Mouse (Mus musculus): ENCODE data around the gene Rnf182.

The Rnf182 gene

DNA sequence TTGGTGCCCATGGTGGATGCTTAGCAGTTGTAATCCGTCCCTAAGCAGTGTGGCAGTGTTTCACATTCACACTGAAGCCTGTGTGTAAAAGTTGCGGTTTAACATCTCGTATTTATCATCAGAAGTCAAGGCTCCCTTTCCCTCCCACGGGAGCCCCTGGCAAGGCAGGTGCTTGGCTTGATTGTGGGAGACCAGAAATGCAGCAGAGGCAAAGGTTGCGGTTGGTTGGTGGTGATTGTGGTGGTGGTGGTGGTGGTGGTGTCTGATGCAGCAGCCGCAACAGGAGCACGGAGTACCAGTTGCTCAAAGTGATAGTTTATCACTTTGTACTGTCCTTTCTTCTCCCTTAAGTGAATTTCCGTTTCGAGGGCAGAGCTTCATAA is 325 bp upstream of the Rnf182 start:
- no peak for DNase-seq

DNA sequence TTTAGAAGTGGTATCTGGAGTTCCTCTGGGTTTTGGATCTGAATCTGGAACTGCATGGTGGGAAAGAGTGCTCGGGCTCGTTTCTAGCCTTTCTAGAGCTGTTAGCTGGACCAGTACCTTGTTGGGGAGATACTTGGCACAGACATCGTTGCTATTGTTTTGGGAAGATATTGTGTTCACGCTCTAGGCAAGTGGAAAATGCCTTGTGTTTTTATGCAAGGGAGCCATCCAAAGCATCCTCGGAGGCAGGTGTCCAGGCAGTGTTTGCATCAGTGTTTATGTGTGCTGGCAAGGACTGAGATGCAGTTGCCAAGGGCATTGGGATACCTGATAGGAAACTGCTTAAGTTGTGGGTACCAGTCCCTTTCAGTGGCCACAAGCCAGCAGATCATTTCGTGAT is 1.0 kb downstream of the Rnf182 start:
- no peak for DNase-seq

DNA sequence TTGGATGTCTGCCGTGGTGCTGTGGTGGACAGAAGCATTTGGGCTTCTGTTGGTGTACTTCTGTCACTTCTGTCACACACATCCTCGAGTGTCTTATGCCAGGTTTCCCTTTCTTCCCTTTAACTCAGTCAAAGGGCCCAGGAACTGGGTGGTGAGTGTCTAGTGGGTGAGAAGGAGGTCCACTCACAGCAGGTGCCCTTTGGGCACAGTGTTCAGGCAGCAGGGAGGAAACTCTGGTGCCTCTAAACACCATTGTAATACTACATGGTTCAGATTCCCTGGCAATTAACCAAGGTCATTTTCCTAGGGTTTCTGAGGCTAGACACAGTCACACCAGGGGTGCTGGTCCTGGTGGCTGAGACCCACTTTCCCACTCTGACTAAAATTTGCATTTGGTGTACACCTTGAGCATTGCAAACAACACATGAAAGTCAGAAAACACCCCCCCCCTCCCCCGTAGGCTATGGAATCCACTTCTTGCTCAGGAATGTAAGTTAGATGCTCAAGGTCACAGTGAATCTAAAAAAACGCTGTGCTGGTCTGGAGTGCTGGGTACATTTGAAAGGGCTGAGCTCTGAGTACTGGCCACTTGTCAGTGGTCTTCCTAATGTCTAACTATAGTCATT is 4.2 kb downstream of the Rnf182 start:
- no peak for DNase-seq

DNA sequence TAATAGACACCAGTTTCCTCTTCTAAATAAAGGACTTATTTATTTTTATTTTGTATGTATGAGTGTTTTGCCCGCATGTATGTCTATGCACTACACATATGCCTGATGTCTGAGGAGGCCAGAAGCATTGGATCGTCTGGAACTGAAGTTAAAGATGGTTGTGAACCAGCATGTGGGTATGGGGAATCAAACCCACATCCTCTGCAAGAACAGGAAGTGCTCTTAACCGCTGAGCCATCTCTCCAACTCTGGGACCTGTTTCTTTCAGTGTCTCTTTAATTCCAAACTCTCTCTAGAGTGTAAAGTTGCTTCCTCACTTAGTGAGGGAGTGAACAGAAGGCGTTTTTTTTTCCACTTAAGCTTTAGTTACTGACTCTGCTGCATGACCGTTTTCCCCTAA is 12.4 kb downstream of the Rnf182 start:
- DNase-seq = no peak

DNA sequence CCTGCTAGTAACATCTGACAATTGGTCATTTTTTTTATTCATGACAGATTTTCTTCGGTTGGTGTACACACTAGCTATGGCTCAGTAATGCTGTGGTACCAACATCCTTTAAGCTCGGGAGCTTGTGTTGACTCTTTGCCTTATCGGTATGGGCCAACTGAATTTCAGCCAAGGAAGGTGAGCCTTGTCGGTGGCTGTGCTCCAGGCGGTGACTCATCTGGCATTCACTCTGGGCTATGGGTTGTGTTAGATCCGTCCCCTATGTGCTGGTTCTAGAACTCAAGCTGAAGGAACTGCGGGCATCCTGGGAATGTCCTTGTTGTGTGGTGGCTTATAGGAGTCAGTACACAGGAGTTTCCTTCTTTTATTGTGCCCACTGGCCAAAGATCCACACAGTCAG is 14.3 kb downstream of the Rnf182 start:
- DNase-seq = no peak

DNA sequence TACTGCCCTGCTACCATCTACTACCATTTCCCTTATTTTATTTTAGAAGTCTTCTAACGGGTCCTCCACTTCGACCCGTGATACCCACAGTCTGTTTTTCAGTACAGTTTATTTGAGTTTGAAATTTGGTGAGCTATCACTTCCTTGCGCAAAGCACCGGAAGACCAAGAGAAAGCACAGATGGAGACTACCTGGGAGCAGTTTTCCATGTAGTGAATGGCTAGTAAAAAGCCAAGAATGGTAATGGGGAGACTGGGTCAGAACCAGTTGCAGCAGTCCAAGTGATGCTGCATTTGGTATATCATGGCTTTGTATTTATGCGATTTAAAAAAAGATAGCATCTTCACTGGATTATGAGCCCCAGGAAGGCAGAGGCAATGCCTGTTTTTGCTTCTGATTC is 15.8 kb downstream of the Rnf182 start:
- DNase-seq = no peak

DNA sequence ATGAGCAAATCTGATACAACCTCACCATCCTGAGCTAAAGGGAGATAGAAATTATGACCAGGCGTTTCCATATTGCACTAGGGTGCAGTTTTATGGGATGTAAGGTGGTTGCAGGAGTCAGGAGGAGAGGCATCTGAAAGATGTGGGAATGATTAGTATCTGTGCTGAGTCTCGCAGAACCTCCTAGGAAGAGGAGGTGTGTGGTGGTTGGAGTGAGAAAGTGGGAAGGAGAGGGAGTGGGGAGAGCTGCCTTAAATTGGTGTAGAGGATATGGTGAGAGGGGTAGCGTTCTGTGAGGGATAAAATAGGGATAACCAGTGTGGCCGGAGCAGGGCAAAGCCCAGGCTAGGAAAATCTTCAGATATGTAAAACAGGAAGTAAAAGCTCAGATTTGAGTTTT is 17.5 kb downstream of the Rnf182 start:
- no peak for DNase-seq

DNA sequence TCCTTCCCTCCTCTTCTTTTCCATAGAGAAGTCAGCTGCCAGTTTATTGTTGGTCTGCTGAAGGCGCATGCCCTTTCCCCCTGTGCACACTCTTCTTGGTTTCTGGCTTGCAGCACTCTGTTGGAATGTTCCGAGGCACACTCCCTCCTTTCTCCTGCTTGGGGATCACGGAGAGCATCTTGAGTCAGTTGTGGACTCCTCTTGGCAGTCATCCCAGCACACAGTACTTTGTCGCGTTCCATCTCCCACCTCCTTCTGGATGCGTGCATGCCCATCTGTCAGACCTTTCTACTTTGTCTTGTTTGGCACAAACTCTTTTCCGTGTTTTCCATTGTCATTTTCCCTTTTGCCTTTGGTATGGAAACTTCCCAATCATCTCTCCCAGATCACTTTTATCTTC is 22.2 kb downstream of the Rnf182 start:
- DNase-seq = no peak

DNA sequence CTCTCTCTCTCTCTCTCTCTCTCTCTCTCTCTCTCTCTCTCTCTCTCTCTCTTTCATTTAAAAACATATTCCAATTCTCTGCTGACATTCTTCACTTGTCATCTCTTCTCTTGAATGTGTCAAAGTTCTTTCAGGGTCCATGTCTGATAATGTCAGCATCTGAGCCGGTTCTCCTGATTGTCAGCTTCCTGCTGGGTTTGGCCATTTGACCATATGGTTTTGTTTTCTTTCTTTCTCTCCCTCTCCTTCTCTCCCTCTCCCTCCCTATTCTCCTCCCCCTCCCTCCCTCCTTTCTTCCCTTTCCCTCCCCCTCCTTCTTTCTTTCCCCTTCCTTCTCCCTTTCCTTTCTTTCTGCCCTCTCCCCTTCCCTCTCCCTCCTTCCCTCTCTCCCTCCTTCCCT is 29.5 kb downstream of the Rnf182 start:
- DNase-seq = no peak

DNA sequence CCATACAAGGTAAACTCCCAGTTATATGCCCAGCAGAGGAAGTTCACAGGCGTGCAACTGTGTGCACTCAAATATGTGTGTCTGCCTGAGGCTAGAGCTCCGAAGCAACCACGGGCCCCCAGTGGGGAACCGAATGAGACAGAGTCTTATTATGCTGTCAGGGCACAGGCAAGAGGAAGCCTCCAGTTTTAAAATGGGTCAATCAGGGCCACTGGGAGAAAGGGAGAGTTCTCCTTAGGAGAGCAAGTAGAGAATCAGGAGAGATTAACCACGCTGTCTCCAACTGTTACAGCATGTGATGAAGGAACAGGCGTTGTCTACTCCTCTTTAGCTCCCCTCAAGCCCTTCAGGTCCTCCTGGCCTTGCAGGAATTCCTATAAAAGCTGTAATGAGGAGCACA is 33.0 kb downstream of the Rnf182 start:
- DNase-seq = no peak

DNA sequence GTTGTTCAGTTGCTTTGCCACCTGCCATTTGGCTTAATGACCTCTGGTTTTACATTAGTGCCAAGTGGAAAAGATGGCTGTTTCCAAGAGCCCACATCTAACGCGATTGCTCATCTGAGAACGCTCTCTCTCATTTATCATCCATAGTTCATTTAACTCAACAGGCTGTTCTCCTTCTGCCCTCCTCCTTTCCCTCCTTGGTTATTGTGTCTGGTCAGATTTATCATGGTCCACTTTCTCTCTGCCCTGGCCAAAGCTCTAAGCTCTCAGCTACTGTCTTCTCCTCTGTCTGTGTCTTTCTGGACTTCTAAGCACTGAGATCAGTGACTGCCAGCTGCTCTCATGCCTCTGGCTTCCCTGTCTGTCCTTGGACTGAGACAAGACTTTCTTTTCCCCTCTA is 35.8 kb downstream of the Rnf182 start:
- no peak for DNase-seq

DNA sequence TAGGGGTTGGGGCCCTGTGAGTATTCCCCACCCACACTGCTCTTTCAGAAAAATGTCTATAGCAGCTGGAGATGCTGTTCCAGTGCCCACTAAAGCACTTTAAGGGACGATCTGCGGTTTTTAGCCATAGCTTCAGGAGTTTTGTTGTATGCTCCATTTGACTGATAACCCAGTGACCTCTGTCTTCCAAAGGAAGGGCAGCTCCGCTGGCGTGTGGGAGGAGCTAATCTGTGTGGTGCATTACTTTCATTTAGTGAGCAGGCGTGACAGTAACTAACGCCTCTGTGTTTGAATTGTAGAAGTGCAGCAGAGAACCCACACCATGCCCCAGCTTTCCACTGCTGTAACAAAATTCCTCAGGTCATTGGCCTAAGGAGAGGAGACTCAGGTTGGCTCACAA is 38.6 kb downstream of the Rnf182 start:
- no peak for DNase-seq

DNA sequence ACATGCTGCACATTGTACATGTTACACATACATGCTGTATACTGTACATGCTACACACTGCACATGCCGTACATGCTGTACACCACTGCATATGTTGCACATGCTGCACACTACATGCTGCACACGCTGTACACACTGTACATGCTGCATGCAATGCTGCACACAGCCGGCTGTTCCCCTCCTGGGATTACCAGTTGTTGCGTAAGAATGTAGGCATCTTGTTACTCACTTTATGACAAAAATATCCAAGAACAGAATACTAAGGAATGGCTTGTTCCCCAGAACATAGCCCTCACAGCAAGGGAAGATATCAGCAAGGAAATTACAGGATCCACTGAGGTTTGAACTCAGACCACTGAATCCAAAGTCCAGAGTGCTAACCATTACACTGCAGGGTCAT is 47.7 kb downstream of the Rnf182 start:
- no peak for DNase-seq

DNA sequence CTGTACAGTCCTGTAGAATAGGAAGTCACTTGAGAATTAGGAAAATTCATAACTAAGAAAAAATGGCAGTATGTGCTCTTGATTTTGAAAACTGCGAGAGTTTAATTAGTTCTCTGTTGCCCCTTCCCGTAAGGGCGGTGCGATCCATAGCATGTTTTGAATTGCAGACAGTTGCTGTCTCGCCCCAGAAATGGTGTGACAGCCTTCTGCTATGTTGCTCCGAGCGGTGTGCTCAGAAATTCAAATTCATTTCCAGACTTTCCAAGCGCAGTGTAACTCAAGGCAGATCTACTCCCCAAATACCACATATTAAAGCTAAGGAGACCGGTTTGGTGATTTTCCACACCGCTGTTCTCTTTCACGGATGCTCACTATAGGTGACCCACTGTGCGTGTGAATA is 50.6 kb downstream of the Rnf182 start:
- no peak for DNase-seq

DNA sequence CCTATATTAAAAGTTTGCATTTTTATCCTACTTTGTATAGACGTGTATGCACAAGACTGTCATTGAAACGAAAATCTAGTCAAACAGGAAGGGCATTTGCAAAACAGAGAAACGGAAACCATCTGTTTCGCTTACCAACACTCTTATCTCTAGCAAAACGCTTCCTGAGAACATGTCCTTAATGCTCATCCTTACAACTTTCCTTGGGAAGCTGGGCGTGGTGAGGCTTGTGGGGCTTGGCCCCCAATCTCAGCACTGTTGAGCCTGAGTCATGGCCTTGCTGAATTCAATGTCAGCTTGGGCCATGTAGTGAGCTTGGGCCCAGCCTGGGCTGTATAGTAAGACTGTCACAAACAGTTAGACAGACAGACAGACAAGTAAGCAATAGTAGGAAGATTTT is 51.4 kb downstream of the Rnf182 start:
- DNase-seq = no peak

DNA sequence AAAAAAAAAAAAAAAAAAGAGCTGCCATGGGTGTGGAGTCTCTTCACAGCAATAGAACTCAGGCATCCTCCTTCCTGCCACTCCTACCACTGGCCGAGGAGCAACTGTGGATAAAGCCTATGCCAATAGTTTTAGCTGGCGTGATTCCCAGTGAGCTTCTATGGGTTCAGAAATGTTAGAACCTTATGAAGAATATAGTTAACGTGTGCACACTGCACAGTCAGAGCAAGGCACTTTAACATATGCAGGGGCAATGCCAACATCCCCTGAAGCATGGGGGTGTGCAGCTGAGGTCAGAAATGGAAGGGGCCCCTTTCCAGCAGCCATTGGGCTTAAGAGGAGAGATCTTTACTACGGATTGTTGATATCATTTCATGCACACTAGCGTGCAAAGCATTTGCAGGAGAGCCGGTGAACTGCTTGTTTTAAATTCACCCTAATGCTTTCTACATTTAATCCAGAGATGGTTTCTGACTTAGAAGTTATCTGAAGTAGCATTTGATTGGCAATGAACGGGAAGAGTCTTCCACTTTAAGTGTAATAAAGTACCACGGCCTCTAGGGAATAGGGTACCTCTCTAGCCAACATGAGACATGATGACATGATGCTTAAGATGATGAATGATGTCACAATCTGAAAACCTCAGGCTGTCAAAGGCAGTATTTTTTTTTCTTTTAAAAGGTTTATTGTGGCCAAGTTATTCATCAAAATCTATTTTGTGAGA is 61.8 kb downstream of the Rnf182 start:
- no peak for DNase-seq

DNA sequence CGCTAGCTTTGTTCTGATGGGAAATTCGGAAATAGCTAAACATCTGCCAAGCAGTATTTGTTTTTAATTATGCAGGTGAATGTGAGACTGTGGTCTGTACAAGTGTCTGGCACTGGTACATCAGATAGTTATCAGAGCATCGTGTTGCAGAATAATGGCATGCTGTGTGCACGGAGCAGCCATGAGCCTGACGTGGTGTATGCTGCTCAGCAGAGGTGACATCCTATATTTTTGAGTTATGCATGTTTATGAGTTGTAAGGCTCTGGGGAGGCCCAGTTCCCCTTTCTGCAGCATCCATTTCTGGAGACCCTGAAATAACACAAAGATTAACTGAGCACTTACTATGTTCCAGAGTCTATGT is 62.4 kb downstream of the Rnf182 start:
- DNase-seq = no peak

DNA sequence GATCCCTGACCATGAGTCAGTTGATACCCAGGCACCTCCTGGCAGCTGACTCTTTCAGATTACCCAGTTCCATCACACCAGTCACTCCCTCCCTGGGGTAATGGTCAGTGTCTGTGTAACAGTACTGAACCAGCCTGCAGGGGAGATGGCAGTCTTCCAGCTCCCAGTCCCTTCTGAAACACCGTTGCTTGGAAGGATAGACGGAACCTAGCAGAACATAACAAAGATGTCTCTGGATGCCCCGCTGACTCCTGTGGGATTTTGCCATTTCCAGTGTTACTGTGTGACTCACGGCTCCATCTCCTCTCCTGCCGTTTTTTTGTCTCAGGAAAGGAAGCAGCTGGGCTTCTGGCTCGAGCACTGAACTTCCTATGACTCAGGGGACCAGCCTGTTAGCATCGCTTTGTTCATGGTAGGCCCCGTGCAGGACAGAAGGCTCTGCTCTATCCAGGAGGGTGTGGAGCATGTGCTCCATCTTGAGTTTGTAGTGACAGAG is 69.0 kb downstream of the Rnf182 start:
- peak; percentile 15 to 22 for DNase-seq

DNA sequence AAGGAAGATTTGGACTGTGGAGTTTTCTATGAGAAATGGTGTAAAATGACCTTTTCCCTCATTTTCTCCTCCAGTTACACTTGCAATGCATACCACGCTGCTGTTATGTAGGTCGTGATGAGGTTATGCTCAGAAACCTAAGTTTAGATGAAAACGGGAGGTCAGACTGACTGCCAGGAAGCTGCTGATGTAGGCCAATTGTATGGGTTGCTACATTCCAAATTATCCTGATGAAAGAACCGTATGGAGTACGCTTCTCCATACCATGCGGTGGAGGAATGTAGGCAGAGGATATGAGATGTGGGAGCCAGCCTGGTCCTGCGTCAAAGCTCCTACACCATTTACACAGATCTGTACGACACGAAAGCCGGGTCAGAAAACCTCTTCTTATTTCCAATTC is 72.6 kb downstream of the Rnf182 start:
- no peak for DNase-seq

DNA sequence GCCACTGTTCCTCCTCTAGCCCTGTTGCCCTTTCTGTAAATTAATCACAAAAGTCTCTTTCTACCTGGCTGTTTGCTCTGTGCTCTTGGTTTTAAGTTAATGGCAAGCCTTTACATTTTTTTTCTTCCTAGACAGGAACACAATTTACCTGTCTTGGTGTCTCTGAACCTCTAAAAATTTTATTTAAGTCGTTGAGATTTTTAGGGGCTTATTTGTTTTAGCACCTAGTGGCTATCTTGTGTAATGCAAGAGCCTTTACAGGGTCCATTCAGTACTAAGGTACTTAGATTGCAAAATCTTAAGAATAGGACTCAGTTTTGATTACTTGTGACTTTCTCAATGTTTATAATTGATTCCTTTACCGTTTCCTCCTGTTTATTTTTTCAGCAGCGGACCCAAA is 76.2 kb downstream of the Rnf182 start:
- no peak for DNase-seq

DNA sequence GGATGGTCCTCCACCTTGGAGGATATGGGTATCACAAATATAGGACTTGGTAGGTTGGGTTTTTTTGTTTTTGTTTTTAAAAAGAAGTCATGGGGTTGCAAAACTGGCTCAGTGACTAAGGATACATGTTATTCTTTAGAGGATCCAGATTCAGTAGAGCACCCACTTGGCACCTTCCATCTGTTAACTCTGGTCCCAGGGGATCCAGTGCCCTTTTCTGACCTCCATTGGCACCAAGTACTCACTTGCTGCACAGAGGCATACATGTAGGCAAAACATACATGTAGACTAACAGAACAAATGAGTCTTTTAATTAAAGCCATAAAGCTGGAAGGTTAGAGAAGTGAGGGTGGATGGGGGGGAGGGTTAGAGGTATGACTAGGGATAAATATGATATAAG is 80.0 kb downstream of the Rnf182 start:
- no peak for DNase-seq

DNA sequence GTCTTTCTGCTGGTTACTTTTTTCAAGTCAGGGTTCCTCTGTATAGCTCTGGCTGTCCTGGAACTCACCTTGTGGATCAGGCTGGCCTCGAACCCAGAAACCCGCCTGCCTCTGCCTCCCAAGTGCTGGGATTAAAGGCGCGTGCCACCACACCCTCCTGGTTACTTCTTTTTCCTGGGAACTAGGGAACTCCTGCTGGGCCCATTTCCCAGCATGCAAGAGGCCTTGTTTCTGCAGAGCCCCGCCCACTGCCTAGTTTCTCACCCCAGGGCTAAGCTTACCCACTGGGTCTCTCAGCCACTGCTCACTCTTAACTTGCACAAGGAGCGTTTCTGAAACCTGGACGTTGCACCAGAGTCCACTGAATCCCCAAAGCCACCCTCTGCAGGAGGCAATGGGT is 80.5 kb downstream of the Rnf182 start:
- DNase-seq = no peak

DNA sequence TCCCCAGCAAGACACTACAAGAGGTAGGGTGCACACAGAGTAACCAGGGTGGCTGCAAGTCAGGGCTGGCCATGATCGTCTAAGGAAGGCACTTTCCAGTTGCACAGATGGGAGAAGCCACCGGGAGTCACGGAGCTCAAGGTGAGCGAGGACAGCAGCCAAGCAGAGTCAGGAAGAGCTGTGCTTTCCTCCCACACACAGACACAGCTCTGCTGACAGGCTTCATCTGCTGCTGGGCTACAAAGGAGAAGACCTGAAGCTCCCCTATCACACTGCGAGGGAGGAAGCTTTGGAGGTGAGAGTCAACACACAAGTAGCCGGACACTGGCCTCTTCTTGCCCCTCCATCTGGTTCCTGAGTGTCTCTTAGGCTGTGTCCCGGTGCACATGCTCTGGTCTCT is 83.0 kb downstream of the Rnf182 start:
- no peak for DNase-seq

DNA sequence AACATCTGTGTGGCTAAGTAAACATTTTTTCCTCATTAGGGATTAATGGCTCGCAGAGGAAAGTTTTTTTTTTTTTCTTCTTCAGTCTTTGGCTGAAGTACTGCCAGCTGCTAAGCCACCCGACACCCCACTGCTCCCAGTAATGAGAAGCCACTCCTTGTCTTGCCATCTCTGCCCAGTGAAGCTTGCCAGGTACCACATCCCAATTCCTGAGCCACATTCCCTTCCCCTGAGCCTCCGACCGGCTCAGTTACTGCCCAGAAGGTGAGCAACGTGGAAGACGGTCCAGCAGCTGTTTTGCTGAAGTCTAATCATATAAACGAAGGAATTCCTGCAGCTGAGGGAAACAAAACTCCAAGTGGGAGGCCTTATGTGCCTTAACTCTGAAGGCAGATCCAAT is 88.0 kb downstream of the Rnf182 start:
- no peak for DNase-seq

DNA sequence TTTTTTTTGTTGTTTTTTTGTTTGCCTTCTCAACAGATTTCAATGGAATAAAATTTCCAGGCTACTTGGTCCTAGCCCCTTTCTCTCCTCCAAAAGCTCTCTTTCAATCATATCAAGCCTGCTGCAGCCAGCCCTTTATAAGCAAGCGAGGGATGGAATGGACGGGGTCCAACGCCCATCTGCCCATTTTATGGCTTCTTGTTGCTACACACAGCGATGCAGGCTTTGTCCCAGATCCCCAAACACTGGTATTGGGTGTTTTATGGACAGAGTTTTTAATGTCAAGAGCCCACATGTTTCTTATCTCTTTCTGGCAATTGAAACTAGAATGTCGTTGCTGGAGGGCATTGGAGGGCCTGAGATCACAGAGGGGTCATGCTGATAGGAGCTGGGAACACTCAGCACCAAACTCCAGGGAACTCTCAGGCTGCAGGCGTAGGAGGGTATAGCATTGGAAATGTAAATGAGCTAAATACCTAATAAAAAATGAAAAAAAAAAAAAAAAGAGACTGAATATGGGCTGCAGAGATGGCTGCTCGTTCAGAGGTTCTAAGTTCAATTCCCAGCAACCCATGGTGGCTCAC is 89.1 kb downstream of the Rnf182 start:
- no peak for DNase-seq

Measured in kidney, adult 8-10 months (tissue).